Mouse (Mus musculus): ENCODE measurements around the gene Mest. TPM values are rescaled to one million over a fixed set of nuclear protein-coding genes. Genes with fewer than 3 reads are reported as not detected.

The Mest gene
- polyA plus RNA-seq, 1 experiment from 2014 or later, result 1,492 TPM

DNA sequence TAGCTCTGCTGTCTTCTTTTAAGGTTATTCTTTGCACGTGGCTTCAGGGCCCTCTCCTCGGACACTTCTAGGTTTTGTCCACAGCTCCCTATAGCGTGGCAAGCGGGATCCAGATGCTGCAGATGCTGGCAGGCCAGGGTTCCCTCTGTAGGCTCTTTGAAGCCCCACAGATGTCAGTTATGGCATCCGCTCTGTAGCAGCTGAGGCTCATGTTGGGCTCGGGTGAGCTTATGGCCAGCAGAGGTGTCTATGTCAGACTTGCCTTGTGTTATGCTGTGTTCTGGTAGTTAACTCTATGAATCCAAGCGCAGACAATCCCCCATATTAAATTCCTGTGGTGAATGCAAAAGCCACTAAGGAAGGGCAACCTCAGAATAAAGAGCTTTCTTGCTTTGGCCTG lies 42.9 kb upstream of the Mest start:
- no peak overlapping the region for H3K27ac ChIP-seq (ENCODE audit: low read depth, low read length)
- no peak overlapping the region for H3K4me2 ChIP-seq (ENCODE audit: low read depth)
- no peak overlapping the region for H3K4me3 ChIP-seq (ENCODE audit: low read depth, low read length)
- DNase-seq (ENCODE audit: low spot score) (no peak), ATAC-seq (ENCODE audit: insufficient read depth, low FRiP score, low TSS enrichment) (no peak)
- H3K9ac ChIP-seq (ENCODE audit: low read length), result no peak overlapping the region
- no peaks in the 10 kb centered on the region for H3K9me3 ChIP-seq (ENCODE audit: control insufficient read depth, low read length)
- H3K36me3 ChIP-seq (ENCODE audit: control insufficient read depth, insufficient read depth, low read length), result no peaks in the 10 kb centered on the region
- H3K4me1 ChIP-seq (ENCODE audit: control insufficient read depth, insufficient read depth, low read length), result peaks cover 22% of the 10 kb centered on the region
- 70% methylated on average over 7 of the region's 7 CpGs for WGBS
- no peaks in the 10 kb centered on the region for H3K27me3 ChIP-seq (ENCODE audit: control insufficient read depth, insufficient read depth, low read length)

DNA sequence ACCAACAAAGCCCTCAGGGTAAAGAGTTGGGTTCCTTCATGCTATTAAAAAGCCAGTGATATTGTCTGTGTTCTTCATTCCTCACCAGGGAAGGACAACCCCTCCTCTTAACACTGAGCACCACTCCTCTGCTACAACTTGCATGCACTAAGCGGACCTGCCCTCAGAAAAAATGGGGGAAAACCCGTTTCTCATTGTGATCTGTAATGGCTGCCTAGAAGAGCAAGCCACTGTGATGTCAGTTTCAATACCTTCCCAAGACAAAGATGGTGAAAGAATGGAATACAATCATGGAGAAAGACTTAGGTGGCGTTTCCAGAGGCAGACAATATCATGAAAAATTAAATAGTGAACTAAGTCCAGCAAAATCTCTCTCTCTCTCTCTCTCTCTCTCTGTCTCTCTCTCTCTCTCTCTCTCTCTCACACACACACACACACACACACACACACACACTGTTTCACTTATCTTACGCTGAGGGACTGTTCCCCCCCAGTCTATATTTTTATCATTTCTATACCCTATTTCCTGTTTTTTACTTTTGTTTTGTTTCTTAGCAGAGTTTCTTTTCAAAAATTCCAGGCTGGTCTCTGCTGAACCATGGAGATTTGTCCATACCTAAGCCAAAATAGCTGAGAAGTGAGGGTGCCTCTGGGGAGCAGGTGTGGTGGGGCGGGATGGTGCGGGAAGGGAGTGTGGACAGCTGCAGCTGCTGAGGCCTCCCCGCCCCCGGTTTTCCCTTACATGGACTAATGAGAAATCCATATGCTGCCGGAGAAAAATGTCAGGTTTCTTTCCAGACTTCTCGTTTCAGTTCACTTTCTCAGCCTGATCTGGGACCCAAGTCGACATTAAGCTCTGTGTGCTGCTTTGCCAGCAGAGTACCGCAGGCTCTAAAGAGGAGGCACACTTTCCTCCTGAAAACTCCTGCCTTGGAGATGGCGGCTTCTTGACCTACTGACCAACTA lies 41.1 kb upstream of the Mest start:
- 57% methylated on average over 13 of the region's 13 CpGs for WGBS
- no peak overlapping the region for H3K9ac ChIP-seq (ENCODE audit: low read length)
- no peak overlapping the region for H3K4me3 ChIP-seq (ENCODE audit: low read depth, low read length)
- H3K36me3 ChIP-seq (ENCODE audit: control insufficient read depth, insufficient read depth, low read length), result no peaks in the 10 kb centered on the region
- peak; percentile 68 for DNase-seq (ENCODE audit: low spot score)
- H3K4me2 ChIP-seq (ENCODE audit: low read depth), result no peak overlapping the region
- H3K9me3 ChIP-seq (ENCODE audit: control insufficient read depth, low read length), result no peaks in the 10 kb centered on the region
- no peaks in the 10 kb centered on the region for H3K27me3 ChIP-seq (ENCODE audit: control insufficient read depth, insufficient read depth, low read length)
- peaks cover 15% of the 10 kb centered on the region for H3K4me1 ChIP-seq (ENCODE audit: control insufficient read depth, insufficient read depth, low read length)
- peak overlapping the region; percentile 21 for H3K27ac ChIP-seq (ENCODE audit: low read depth, low read length)
- no peak for ATAC-seq (ENCODE audit: insufficient read depth, low FRiP score, low TSS enrichment)

DNA sequence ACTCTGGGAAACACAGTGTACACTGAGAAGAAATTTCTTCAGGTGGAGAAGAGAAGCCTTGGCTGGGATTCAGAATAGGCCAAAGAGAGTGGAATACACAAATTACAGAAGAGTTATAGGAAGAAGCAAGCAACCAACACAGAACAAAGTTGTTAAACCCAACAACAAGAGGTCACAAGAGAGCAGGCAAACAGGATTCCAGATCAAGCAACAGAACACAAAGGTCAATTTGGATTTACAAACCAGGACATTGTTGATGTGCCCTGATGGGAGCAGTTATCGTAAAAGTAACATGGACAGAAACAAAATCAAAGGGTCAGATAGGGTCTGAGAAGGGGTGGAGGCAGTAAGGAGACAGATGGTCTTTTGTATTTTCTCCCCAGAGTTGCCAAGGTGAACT lies 38.8 kb upstream of the Mest start:
- Histone ChIP-seq H3K9me3 (ENCODE audit: control insufficient read depth, low read length) (no peaks in the 10 kb centered on the region), H3K4me3 (ENCODE audit: low read depth, low read length) (no peak overlapping the region), H3K9ac (ENCODE audit: low read length) (no peak overlapping the region), H3K4me1 (ENCODE audit: control insufficient read depth, insufficient read depth, low read length) (peaks cover 10% of the 10 kb centered on the region), H3K27me3 (ENCODE audit: control insufficient read depth, insufficient read depth, low read length) (no peaks in the 10 kb centered on the region), H3K36me3 (ENCODE audit: control insufficient read depth, insufficient read depth, low read length) (no peaks in the 10 kb centered on the region), H3K4me2 (ENCODE audit: low read depth) (no peak overlapping the region), H3K27ac (ENCODE audit: low read depth, low read length) (no peak overlapping the region)
- no peak for ATAC-seq (ENCODE audit: insufficient read depth, low FRiP score, low TSS enrichment)
- WGBS, result 85% methylated on average over 1 of the region's 1 CpGs
- DNase-seq (ENCODE audit: low spot score), result no peak

DNA sequence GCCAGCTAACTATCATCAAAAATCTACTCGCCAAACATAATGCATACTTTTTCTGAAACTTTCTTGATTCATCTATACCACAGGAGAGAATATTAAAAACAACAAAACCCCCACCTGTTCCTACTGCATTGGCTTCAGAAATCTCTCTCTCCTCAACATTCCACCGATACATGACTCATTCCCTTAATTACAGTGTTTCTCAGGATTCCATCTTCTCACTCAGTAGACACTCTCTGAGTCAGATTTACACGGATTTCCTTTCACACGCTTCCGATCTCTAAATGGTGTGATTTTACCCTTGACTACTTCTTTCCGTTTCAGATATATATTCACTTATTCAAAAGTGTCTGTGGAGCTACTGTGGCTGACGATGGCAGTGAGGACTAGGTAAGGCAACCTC lies 36.1 kb upstream of the Mest start:
- 95% methylated on average over 7 of the region's 7 CpGs for WGBS
- Histone ChIP-seq H3K4me2 (ENCODE audit: low read depth) (no peak overlapping the region), H3K9me3 (ENCODE audit: control insufficient read depth, low read length) (no peaks in the 10 kb centered on the region), H3K9ac (ENCODE audit: low read length) (no peak overlapping the region), H3K4me1 (ENCODE audit: control insufficient read depth, insufficient read depth, low read length) (peaks cover 7% of the 10 kb centered on the region), H3K27me3 (ENCODE audit: control insufficient read depth, insufficient read depth, low read length) (no peaks in the 10 kb centered on the region), H3K4me3 (ENCODE audit: low read depth, low read length) (no peak overlapping the region), H3K27ac (ENCODE audit: low read depth, low read length) (no peak overlapping the region), H3K36me3 (ENCODE audit: control insufficient read depth, insufficient read depth, low read length) (no peaks in the 10 kb centered on the region)
- DNase-seq (ENCODE audit: low spot score), result no peak
- no peak for ATAC-seq (ENCODE audit: insufficient read depth, low FRiP score, low TSS enrichment)

DNA sequence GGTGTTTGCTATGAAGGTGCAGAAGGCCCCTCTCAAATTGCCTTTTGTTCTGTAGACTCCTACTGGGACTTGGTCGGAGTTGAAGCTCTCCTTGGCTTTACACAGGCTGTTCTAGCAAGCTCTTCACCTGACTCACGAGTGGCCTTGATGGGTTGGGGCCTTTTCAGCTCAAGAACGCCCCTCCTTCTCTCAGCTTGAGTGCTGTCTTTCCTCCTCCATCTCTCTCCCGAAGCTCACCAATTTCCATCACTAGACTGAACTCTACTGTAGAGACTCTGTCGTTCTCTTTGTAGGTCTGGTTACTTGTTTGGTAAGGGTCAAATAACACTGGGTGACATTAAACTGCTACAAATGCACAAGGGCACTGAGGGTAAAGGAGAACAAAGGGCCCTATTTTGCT lies 30.5 kb upstream of the Mest start:
- no peaks in the 10 kb centered on the region for H3K36me3 ChIP-seq (ENCODE audit: control insufficient read depth, insufficient read depth, low read length)
- peak overlapping the region; percentile 48 for H3K4me2 ChIP-seq (ENCODE audit: low read depth)
- no peaks in the 10 kb centered on the region for H3K27me3 ChIP-seq (ENCODE audit: control insufficient read depth, insufficient read depth, low read length)
- 76% methylated on average over 5 of the region's 5 CpGs for WGBS
- H3K27ac ChIP-seq (ENCODE audit: low read depth, low read length), result peak overlapping the region; percentile 87
- H3K9me3 ChIP-seq (ENCODE audit: control insufficient read depth, low read length), result no peaks in the 10 kb centered on the region
- peak overlapping the region; percentile 57 for H3K9ac ChIP-seq (ENCODE audit: low read length)
- peak overlapping the region; percentile 37 for H3K4me3 ChIP-seq (ENCODE audit: low read depth, low read length)
- DNase-seq (ENCODE audit: low spot score) (no peak), ATAC-seq (ENCODE audit: insufficient read depth, low FRiP score, low TSS enrichment) (no peak)
- H3K4me1 ChIP-seq (ENCODE audit: control insufficient read depth, insufficient read depth, low read length), result peaks cover 9% of the 10 kb centered on the region

DNA sequence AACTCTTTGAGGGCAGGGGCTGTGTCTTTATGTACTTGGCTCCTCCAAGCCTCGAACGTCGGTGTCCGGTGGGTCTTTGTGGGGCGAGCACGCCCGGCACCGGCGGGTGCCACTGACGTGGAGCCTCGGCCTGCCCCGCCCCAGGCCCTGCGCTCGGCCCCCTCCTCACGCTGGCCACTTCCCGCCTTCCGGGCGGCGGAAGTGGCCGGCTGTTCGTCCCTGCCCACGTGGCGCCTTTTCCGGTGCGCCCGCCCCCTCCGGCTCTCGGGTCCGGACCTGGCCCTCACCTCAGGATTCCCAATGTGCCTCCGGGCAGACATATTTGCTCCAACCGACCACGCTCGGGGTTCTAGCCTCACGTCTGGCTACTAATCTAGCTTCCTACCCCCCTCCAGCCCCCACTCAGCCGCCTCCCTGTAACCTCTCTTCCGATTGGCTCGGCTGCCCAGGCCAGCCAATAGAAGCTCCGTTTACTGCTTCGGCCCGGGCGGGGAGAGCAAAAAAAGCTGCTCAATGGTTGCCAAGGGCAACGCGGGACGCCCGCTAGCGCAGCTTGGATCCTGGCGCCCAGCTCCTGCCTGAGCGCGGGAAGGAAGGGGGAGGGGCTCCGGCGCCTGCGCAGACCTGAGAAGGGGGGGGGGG lies 29.9 kb upstream of the Mest start, which contains the start of gene Cep41:
Gene Cep41, minus strand, starts transcription at position 400 of the 642 bp plus-strand sequence.
- Histone ChIP-seq H3K4me2 (ENCODE audit: low read depth) (peak within 1 kb of the TSS; percentile 48), H3K4me3 (ENCODE audit: low read depth, low read length) (peak within 1 kb of the TSS; percentile 37), H3K9ac (ENCODE audit: low read length) (peak within 1 kb of the TSS; percentile 57), H3K9me3 (ENCODE audit: control insufficient read depth, low read length) (no peaks in the 10 kb centered on the region), H3K36me3 (ENCODE audit: control insufficient read depth, insufficient read depth, low read length) (no peaks in the 10 kb centered on the region), H3K27ac (ENCODE audit: low read depth, low read length) (peak within 1 kb of the TSS; percentile 87), H3K4me1 (ENCODE audit: control insufficient read depth, insufficient read depth, low read length) (peaks cover 9% of the 10 kb centered on the region), H3K27me3 (ENCODE audit: control insufficient read depth, insufficient read depth, low read length) (no peaks in the 10 kb centered on the region)
- under 1% methylated on average over 48 of the region's 52 CpGs for WGBS
- ATAC-seq (ENCODE audit: insufficient read depth, low FRiP score, low TSS enrichment), result peak; percentile 96
- DNase-seq (ENCODE audit: low spot score), result peak; percentile 99

DNA sequence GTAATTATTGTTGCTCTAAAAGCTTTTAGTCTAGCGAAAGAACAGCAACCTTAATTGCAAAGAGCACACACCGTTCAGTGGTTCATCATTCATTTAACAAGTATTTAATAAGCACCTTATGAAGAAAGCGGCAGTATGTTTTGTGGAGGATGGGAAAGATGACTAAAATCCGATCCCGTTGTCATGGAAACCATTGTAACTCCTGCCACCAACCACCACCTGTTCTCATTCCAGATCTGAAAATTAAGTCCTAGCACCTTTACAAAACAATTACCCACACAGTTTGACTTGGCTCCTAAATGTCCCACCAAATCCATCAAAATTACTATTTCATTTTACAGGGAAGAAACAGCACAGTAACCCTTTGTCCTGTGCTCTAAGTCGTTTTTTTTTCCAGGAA lies 29.1 kb upstream of the Mest start:
- 40% methylated on average over 6 of the region's 6 CpGs for WGBS
- Histone ChIP-seq H3K36me3 (ENCODE audit: control insufficient read depth, insufficient read depth, low read length) (no peaks in the 10 kb centered on the region), H3K27ac (ENCODE audit: low read depth, low read length) (no peak overlapping the region), H3K9me3 (ENCODE audit: control insufficient read depth, low read length) (no peaks in the 10 kb centered on the region), H3K4me1 (ENCODE audit: control insufficient read depth, insufficient read depth, low read length) (peaks cover 9% of the 10 kb centered on the region), H3K4me2 (ENCODE audit: low read depth) (peak overlapping the region; percentile 23), H3K27me3 (ENCODE audit: control insufficient read depth, insufficient read depth, low read length) (no peaks in the 10 kb centered on the region), H3K9ac (ENCODE audit: low read length) (no peak overlapping the region), H3K4me3 (ENCODE audit: low read depth, low read length) (no peak overlapping the region)
- ATAC-seq (ENCODE audit: insufficient read depth, low FRiP score, low TSS enrichment) (no peak), DNase-seq (ENCODE audit: low spot score) (no peak)

DNA sequence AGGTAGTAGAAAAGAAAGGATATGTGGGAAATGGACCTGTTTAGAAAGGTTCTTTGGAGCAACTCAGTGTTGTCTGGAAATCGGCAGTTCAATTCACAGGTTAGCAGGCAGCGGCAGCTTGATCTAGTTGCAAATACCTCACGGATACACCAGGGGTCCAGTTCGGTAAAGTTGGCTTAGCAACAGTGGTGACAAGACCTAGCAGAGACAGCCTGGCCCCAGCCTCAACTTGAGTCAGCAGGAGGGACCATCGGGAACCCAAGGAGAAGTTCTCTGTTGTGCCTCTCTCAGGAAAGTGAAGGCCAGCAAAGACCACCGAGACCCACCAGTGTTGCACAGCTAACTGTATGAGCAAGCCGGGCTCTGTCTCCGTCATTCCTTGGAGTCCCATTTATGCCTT lies 28.2 kb upstream of the Mest start:
- H3K9ac ChIP-seq (ENCODE audit: low read length), result no peak overlapping the region
- no peaks in the 10 kb centered on the region for H3K36me3 ChIP-seq (ENCODE audit: control insufficient read depth, insufficient read depth, low read length)
- H3K9me3 ChIP-seq (ENCODE audit: control insufficient read depth, low read length), result no peaks in the 10 kb centered on the region
- ATAC-seq (ENCODE audit: insufficient read depth, low FRiP score, low TSS enrichment) (no peak), DNase-seq (ENCODE audit: low spot score) (no peak)
- H3K4me2 ChIP-seq (ENCODE audit: low read depth), result no peak overlapping the region
- peaks cover 9% of the 10 kb centered on the region for H3K4me1 ChIP-seq (ENCODE audit: control insufficient read depth, insufficient read depth, low read length)
- no peaks in the 10 kb centered on the region for H3K27me3 ChIP-seq (ENCODE audit: control insufficient read depth, insufficient read depth, low read length)
- no peak overlapping the region for H3K4me3 ChIP-seq (ENCODE audit: low read depth, low read length)
- H3K27ac ChIP-seq (ENCODE audit: low read depth, low read length), result no peak overlapping the region
- 87% methylated on average over 8 of the region's 8 CpGs for WGBS

Measured in neural tube, embryonic 11.5 days (tissue).